Mouse (Mus musculus) cortical plate, adult 2 months (tissue): ENCODE measurements at regions not wholly inside any gene's neighbourhood (a gene's known extent, or its start where the extent isn't known, plus 50 kb on each side); places are given as distances from the start of the nearest gene placed in this dataset.

ENCODE experiments used
- CTCF ChIP-seq: fragments of 200-500 bp; IDR thresholded peaks from 2 replicates; pipeline ENCODE4 v1.5.1; 2011; ENCODE audit warnings: mild to moderate bottlenecking, control low read depth, low read length; ENCODE audit not compliant: insufficient read depth; ENCODE audit errors: extremely low read depth
- POLR2A ChIP-seq: fragments of 200-500 bp; IDR thresholded peaks from 2 replicates; pipeline ENCODE4 v1.6.1; 2011; ENCODE audit warnings: mild to moderate bottlenecking, low read length, control low read depth; ENCODE audit not compliant: insufficient read depth; ENCODE audit errors: extremely low read depth

- no peak for TF ChIP-seq POLR2A
- no peak for TF ChIP-seq CTCF
These were observed 209.1 kb downstream of the Sec16b start for GRCm38 (mm10) chr1:157715632-157716031.
